Mouse (Mus musculus) common myeloid progenitor, adult 5-6 weeks (primary cell): Measurements from ENCODE around the gene Spn. TPM values are rescaled to one million over a fixed set of nuclear protein-coding genes. Genes with fewer than 3 reads are reported as not detected.
A peak's percentile ranks its signal among the peaks of the same experiment; 100 is the strongest.

Source experiments
- ATAC-seq: replicated peaks from 2 replicates; pipeline ENCODE4 v1.8.0; 2016; ENCODE audit warnings: low read depth, mild to moderate bottlenecking, moderate TSS enrichment, inconsistent platforms; ENCODE audit not compliant: poor library complexity, severe bottlenecking
- total RNA-seq: library from RNA; stranded (forward); fragments of 200-1000, 187-1606 nt; gene quantifications from 2 replicates; pipeline ENCODE4 v1.2.3, GENCODE M21; 2017

The Spn gene
- total RNA-seq, 1 experiment from 2014 or later: 335 TPM

DNA sequence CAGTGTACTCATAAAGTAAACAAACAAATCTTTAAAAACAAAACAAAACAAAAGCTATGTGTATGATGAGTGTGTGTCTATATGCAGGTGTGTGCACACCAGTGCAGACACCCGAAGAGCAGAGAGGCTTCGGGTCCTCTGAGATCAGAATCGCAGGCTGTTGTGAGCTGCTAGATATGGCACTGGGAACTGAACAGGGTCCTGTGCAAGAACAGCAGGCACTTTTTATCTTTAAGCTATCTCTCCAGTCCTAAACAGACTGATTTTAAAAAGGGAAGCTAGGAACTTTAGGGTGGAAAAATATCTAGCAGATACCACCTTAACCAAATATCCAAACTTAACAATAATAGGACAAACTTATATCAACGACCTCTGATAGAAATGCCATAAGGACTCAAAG lies 5.0 kb upstream of the Spn start:
- no peak for ATAC-seq

DNA sequence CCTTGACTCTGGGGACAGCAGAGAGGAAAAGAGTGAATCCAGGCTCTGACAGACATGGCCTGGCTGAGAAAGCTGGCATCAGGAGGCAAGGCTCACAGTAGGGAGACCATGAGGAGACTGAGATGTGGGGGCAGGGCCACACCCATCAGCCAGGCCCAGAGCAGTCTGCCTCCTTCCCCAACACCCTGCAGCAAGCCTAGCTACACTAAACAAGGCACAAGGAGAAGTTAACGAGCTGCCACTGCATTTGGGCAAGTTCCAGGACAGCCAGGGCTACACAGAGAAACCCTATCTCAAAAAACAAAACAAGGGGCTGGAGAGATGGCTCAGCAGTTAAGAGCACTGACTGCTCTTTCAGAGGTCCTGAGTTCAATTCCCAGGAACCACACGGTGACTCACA lies 4.6 kb upstream of the Spn start:
- no peak for ATAC-seq

DNA sequence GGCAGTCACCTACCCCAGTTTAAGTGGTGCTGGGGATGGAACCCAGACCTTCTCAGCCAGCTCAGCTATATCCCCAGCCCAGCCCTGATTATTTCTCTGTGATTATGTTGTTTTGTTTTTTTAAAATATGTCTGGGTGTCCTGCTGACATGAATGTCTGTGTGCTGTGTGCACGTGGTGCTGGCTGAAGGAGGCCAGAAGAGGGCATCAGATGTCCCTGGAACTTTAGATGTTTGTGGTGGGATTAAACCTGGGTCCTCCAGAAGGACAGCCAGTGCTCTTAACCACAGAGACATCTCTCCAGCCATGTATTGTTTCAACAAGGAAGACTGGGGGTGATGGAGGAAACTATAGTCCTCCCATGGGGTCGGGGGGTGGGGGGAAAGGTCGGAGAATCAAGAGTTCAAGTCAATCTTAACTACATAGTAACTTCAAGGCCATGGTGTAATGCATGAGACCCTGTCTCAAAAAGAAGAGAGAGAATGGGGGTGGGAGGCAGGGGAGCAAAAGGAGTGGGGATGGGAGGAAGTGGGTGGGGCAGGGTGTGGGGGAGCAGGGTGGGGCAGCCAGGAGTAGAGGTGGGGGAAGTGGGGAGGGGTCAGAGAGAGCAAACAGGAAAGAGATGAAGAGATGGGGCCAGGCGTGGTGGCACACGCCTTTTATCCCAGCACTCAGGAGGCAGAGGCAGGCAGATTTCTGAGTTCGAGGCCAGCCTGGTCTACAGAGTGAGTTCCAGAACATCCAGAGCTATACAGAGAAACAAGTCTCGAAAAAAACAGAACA lies 3.2 kb upstream of the Spn start:
- ATAC-seq: no peak

DNA sequence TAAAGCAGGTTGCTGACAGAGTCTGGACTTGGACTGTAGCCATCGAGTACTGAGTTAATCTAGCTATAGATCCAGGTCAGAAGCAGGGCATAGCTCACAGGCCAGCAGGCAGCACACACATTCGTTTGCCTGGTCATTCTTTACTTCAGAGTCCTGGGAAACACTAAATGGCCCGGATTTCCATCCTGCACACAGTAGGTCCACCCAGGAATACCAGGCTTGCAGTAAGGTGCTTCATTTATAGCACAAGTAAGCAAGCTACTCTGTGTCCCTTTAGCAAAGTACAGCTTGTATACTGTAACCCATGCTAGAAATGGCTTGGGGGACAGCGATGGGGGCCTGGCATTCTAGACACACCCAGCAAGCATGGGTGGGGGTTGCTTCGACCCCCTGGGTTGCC lies 1.9 kb upstream of the Spn start:
- no peak for ATAC-seq

- no peak for ATAC-seq
These were observed 1.5 kb upstream of the Spn start for GRCm38 (mm10) chr7:127139100-127139499.

DNA sequence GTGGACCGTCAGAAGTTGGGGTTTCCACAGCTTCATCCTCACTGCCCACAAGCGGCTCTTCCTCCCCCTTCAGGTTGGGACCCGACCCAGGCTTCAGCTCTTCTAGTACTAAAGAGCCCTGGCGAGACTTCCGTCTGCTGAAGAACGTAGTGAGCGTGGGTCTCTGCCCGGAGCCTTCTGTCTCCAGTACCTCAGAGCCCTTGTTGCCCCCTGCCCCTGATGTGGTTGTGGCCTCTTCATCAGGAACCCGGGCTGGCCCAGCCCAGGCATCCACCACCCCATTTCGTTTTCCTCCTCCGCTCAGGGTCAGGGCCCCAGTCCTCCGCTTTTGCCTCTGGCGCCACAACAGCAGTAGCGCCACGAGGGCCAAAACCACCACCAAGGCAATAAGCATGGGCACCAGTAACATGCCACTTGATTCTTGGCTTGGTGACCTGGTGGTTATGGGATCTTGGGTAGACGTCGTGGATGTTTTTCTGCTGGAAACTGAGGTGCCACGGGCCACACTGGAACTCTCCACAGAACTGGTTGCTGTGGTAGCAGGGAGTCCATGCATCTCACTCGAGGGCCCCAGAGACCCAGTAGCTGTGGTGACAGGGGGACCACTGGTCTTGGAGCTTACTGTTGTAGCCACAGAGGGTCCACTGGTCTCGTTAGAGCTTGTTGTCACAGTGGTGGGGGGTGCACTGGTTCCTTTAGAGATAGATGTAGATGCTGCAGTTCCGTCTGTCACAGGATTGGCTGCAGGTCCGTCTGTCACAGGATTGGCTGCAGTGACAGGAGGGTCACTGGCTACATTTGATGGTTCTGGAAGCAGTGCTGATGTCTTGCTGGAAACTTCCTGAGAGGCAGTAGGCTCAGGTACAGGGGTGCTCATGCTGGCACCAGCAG lies 1.2 kb downstream of the Spn start:
- peak; percentile 7; the same call in 1 of the 2 replicates for ATAC-seq

DNA sequence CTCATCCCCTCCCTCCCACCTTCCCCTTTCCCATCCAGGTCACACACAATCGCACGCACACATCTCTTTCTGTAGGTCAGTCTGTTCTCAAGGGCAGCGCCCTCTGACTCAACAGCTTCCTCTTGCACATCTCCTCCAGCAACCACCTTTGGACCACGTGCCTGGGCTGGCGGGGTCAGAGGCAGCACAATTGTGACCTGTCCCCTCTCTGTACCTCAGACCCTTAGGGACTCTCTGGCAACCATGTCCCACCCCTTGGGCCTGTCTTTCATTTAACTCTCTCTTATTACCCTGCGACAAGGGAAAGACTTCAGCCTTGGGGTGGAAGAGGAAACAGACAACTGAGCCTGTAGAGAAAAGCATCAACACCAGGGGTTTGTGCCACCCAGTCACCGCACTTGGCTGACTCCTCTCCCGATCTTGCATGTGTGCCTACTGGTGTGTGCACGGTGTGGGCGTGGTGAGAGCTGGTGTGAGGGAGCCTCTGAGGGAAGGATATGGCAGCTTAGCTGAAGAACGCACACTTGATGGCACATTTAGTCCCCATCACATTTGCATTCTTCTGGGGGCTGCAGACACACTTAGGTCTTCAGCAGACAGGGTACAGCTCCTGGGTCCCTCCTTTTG lies 2.7 kb downstream of the Spn start:
- peak; percentile 16; the same call in 1 of the 2 replicates for ATAC-seq

GRCm38 (mm10) chr7:127133125-127133524 lies 4.5 kb downstream of the Spn start:
- ATAC-seq: no peak

DNA sequence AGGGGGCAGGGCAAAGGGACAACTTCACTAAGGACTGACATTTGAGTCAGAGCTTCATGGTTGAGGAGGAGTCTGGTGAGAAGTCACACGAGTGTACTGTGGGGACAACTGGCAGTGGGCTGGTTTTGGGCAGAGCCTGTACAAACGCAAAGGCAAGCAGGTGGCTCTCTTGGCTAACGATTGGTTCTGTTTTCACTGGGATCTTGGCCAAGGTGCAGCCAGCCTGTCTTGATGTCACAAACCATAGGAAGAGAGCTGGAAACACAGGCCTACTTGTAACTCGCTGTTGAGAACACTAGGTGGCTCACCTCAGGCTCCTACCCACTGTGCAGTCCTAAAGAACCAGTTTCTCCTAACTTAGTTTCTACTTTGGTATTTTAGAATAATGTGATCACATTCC lies 8.0 kb downstream of the Spn start:
- ATAC-seq: peak; percentile 88

DNA sequence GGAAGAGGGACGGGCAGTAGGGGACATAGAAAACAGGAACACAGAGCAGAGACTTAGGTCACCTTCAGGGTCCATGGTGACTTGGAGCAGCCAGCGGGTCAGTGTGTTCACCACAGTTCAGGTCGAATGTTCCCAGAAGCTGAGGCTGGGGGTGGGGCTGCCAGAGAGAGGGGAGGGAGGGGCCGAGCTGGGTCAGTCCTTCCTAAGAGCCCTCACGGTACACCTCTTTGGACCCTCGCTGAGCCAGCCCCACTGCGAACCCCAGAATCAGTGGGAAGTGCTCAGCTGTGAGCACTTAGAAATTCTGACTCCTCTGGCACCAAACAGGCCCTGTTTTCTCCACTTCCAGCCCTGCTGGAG lies 15.7 kb downstream of the Spn start, which contains the start of gene Qprt:
TSS of gene Qprt (minus strand) at position 316 of the 360 bp plus-strand sequence.
- no peak for ATAC-seq

- no peak for ATAC-seq
These were observed 16.3 kb downstream of the Spn start for GRCm38 (mm10) chr7:127121061-127121910.

GRCm38 (mm10) chr7:127118671-127119445 lies 18.8 kb downstream of the Spn start:
- ATAC-seq: no peak

DNA sequence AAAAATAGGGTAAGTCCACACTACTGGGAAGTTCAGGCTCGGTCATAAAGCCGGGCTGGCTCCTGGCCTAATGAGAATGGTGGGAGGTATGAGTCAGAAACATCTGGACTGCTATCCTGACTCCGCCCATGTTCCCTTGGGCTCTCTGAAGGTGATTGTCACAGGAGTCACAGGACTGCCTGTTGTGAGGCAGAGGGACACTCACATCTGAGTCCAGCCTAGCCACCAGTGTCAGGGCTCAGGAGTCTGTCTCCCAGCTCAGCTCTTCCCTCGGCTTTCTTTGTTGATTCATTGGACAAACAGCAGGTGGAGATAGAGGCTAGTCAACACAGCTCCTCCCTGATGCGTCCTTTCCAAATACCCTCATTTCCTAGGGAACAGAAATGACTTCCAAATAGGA lies 19.7 kb downstream of the Spn start:
- no peak for ATAC-seq

- ATAC-seq: no peak
These were observed 21.2 kb downstream of the Spn start for GRCm38 (mm10) chr7:127116331-127116935.

DNA sequence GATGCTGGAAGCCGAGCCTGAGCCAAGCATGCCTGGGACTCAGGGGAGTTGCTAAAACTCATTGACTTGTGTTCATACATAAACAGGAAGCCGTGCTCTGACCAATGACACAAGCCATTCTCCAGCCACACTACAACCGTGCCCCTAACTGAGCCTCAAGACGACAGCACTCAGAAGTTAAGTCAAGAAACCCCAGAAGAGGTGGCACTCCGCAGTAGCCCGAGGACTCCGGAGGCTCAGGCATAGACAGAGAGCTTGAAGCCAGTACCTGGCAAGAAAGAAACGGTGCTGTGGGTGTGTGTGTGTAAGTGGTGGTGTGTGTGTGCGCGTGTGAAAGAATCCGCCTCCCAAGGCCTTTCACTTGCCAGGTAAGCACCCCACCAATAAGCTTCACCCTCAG lies 22.7 kb downstream of the Spn start:
- no peak for ATAC-seq

GRCm38 (mm10) chr7:127113614-127114259 lies 23.9 kb downstream of the Spn start:
- ATAC-seq: peak; percentile 41

DNA sequence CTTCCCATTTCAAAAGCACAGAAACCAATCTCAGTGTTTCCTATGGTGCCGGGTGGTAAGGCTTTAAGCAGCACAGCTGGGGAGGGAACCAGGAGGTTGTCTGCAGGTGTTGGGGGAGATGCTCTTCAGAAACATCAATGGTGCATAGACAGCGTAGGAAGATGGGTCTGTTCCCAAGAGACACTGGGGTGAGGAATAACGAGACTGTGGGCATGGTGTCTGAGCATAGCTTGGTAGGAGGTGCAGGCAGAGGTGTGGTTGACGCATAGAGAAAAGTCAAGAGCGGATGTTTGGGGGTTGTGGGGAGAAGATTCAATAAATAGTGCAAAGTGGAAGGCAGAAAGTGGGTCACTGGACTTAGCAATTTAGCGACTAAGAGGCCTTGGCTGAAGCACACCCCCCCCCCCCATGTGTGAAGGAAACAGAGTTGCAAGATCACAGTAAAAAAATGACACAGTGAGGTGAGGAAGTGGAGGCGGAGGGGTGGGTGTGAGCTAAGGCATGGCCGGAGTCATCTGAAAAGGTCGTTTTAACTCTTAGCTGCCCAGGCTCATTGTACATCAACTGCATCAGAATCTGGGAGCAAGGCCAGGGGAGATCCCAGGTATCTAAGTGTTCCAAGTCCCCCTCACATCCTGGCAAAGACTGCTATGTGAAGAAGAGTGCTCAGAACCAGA lies 24.6 kb downstream of the Spn start:
- no peak for ATAC-seq
